Mouse (Mus musculus) kidney, adult 18-20 months (tissue): ENCODE measurements at regions not wholly inside any gene's neighbourhood (a gene's known extent, or its start where the extent isn't known, plus 50 kb on each side); places are given as distances from the start of the nearest gene placed in this dataset.

ENCODE experiments used
- DNase-seq: peaks from one replicate; pipeline ENCODE4 v3.0.0; 2021

- DNase-seq: no peak
Observed at GRCm38 (mm10) chr4:105397451-105397850, 240.3 kb downstream of the Plpp3 start.

- DNase-seq: no peak
Observed at GRCm38 (mm10) chr4:105402021-105402420, 244.9 kb downstream of the Plpp3 start.

GRCm38 (mm10) chr4:105403169-105403568, 246.0 kb downstream of the Plpp3 start:
- DNase-seq: peak; percentile 86

GRCm38 (mm10) chr4:105403686-105404085, 246.5 kb downstream of the Plpp3 start:
- DNase-seq: peak; percentile 20

GRCm38 (mm10) chr4:105405728-105406127, 248.6 kb downstream of the Plpp3 start:
- DNase-seq: no peak

- DNase-seq: no peak
Observed at GRCm38 (mm10) chr4:105406786-105407464, 249.8 kb downstream of the Plpp3 start.

GRCm38 (mm10) chr4:105408896-105409295, 251.7 kb downstream of the Plpp3 start:
- DNase-seq: no peak

GRCm38 (mm10) chr4:105417166-105417565, 260.0 kb downstream of the Plpp3 start:
- no peak for DNase-seq

GRCm38 (mm10) chr4:105422466-105422865, 265.3 kb downstream of the Plpp3 start:
- no peak for DNase-seq

- DNase-seq: no peak
Observed at GRCm38 (mm10) chr4:105423727-105424201, 266.6 kb downstream of the Plpp3 start.

GRCm38 (mm10) chr4:105425086-105425485, 267.9 kb downstream of the Plpp3 start:
- no peak for DNase-seq

- no peak for DNase-seq
Observed at GRCm38 (mm10) chr4:105427581-105427980, 270.4 kb downstream of the Plpp3 start.

GRCm38 (mm10) chr4:105429381-105430100, 272.4 kb downstream of the Plpp3 start:
- DNase-seq: no peak

- DNase-seq: no peak
Observed at GRCm38 (mm10) chr4:105432461-105432860, 275.3 kb downstream of the Plpp3 start.

GRCm38 (mm10) chr4:105437141-105437540, 280.0 kb downstream of the Plpp3 start:
- DNase-seq: no peak

- DNase-seq: no peak
Observed at GRCm38 (mm10) chr4:105449046-105449860, 292.1 kb downstream of the Plpp3 start.

- no peak for DNase-seq
Observed at GRCm38 (mm10) chr4:105450881-105451280, 293.7 kb downstream of the Plpp3 start.

- no peak for DNase-seq
Observed at GRCm38 (mm10) chr4:105451871-105452270, 294.7 kb downstream of the Plpp3 start.

GRCm38 (mm10) chr4:105456955-105457621, 299.9 kb downstream of the Plpp3 start:
- DNase-seq: no peak

- no peak for DNase-seq
Observed at GRCm38 (mm10) chr4:105459991-105460688, 303.0 kb downstream of the Plpp3 start.

GRCm38 (mm10) chr4:105460689-105461005, 303.5 kb downstream of the Plpp3 start:
- no peak for DNase-seq

GRCm38 (mm10) chr4:105467811-105468210, 310.7 kb downstream of the Plpp3 start:
- DNase-seq: no peak
